Mouse (Mus musculus): ENCODE measurements around the gene Limch1. TPM values are rescaled to one million over a fixed set of nuclear protein-coding genes. Genes with fewer than 3 reads are reported as not detected.

The Limch1 gene
- total and polyA plus RNA-seq, 3 experiments, result 0.05 TPM; not detected in 2

DNA sequence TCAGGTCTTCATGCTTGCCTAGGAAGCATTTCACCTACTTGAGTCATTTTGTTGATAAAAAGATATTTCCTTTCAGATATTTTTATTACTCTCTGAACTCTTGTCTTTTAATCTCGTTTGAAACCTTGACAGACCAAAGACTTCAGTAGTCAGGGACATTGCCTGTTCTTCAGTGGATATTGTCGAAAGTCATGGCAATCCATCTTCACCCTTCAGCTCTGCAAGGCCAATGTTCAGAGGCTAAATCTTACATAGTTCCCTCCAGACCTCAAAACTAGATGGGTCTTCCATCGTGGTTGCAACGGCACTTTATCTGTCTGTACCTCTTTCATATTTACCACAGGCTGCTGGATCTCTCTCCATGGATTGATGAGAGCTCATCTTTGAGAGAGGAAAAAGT, 80.0 kb downstream of the Limch1 start:
- in situ Hi-C loops (cut with MboI; ENCODE audit: low pct_ligation_motif_present, low pct_unique_long_range_greater_than_20kb, low sequenced_read_pairs), result no loop called here
- TF ChIP-seq KAT2A (IDR thresholded peaks at IDR 0.05; ENCODE audit: insufficient replicate concordance, low read length), result no peak
- TF ChIP-seq ZKSCAN1 (IDR thresholded peaks at IDR 0.05; ENCODE audit: borderline replicate concordance, low read depth, low read length), result no peak
- TF ChIP-seq RCOR1 (conservative IDR thresholded peaks at IDR 0.05; ENCODE audit: low read depth, low read length), result no peak
- no peak for TF ChIP-seq POLR2AphosphoS2 (IDR thresholded peaks at IDR 0.05; ENCODE audit: low read depth, low read length)
- no peak for TF ChIP-seq IRF4 (IDR thresholded peaks at IDR 0.05; ENCODE audit: low read depth, low read length)
- TF ChIP-seq MYC (IDR thresholded peaks at IDR 0.05; ENCODE audit: low read depth, low read length), result no peak
- TF ChIP-seq CHD2 (IDR thresholded peaks at IDR 0.05; ENCODE audit: low read length), result no peak
- dilution Hi-C loops (cut with MboI; ENCODE audit: extremely low pct_ligation_motif_present, extremely low pct_unique_long_range_greater_than_20kb, low sequenced_read_pairs), result no loop called here
- Histone ChIP-seq H3K4me3 (replicated peaks in 1 of 3; ENCODE audit: low read depth in 2 of 3, low read length in 2 of 3, poor library complexity in 1 of 3) (no peak overlapping the region), H3K27ac (ENCODE audit: insufficient read depth, low read depth) (no peak overlapping the region), H3K9me3 (replicated peaks; ENCODE audit: low read length) (no peaks in the 10 kb centered on the region), H3K79me2 (replicated peaks; ENCODE audit: control insufficient read depth, extremely low read depth, insufficient read depth, poor library complexity, severe bottlenecking) (no peaks in the 10 kb centered on the region), H3K4me1 (ENCODE audit: control insufficient read depth in 1 of 2, insufficient read depth in 2 of 2) (peaks cover 0 to 12% of the 10 kb centered on the region in 2 experiments; a peak in 3 of 4 replicates), H3K36me3 (replicated peaks in 1 of 2; ENCODE audit: control insufficient read depth in 1 of 2, insufficient read depth in 1 of 2, low read length in 1 of 2) (no peaks in the 10 kb centered on the region), H3K27me3 (replicated peaks) (peaks cover 3% of the 10 kb centered on the region), H3K4me2 (ENCODE audit: insufficient read depth, low read depth, poor library complexity, severe bottlenecking) (no peak overlapping the region), H3K9ac (ENCODE audit: insufficient read depth, low read depth) (no peak overlapping the region)
- DNase-seq (ENCODE audit: extremely low read depth), result no peak

DNA sequence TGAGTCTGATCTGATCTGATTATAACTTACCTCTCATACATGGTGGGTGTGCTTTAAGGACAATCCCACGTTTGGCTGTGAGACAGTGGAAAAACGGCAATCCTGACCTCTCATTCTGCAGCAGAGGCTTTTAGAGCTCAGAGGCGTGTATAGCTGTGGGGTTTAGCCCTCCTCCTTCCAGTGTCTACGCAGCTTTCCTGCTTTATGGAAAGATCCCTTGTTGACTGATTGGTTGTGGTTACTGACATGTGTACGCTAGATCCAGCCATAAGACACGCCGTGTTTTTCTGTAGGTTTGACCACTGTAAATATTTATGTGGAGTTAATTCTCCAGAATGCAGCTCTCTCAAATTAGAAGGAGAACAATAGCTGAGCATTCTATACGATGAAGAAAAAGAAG, 81.2 kb downstream of the Limch1 start:
- in situ Hi-C loops (cut with MboI; ENCODE audit: low pct_ligation_motif_present, low pct_unique_long_range_greater_than_20kb, low sequenced_read_pairs), result no loop called here
- Histone ChIP-seq H3K79me2 (replicated peaks; ENCODE audit: control insufficient read depth, extremely low read depth, insufficient read depth, poor library complexity, severe bottlenecking) (no peaks in the 10 kb centered on the region), H3K4me1 (ENCODE audit: control insufficient read depth in 1 of 2, insufficient read depth in 2 of 2) (peaks cover 0 to 15% of the 10 kb centered on the region in 2 experiments; a peak in 3 of 4 replicates), H3K27ac (ENCODE audit: insufficient read depth, low read depth) (no peak overlapping the region), H3K4me2 (ENCODE audit: insufficient read depth, low read depth, poor library complexity, severe bottlenecking) (no peak overlapping the region), H3K9ac (ENCODE audit: insufficient read depth, low read depth) (no peak overlapping the region), H3K36me3 (replicated peaks in 1 of 2; ENCODE audit: control insufficient read depth in 1 of 2, insufficient read depth in 1 of 2, low read length in 1 of 2) (no peaks in the 10 kb centered on the region), H3K4me3 (replicated peaks in 1 of 3; ENCODE audit: low read depth in 2 of 3, low read length in 2 of 3, poor library complexity in 1 of 3) (no peak overlapping the region), H3K27me3 (replicated peaks) (peaks cover 3% of the 10 kb centered on the region), H3K9me3 (replicated peaks; ENCODE audit: low read length) (no peaks in the 10 kb centered on the region)
- no peak for TF ChIP-seq ZC3H11A (IDR thresholded peaks at IDR 0.05; ENCODE audit: low read depth, low read length)
- no peak for TF ChIP-seq USF1 (IDR thresholded peaks at IDR 0.05; ENCODE audit: low read depth, low read length)
- no peak for DNase-seq (ENCODE audit: extremely low read depth)
- dilution Hi-C loops (cut with MboI; ENCODE audit: extremely low pct_ligation_motif_present, extremely low pct_unique_long_range_greater_than_20kb, low sequenced_read_pairs), result no loop called here

DNA sequence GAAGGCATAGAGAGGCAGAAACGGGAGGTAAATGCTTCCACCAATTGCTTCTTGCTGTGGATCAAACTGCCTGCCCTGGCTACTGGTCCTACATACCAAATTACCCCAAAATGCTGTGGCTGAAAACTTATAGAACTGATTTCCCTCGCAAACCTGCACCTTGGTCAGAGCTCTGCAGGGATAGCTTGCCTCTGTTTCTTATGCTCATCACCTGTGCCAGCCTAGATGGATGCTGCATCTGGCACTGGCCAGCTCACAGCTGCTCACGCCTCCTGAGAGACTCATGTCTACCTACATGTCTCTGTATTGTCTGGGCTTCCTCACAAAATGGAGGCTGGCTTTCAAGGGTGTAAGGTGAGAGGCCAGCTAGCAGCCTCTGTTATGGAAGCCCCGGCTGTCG, 83.9 kb downstream of the Limch1 start:
- Histone ChIP-seq H3K4me2 (ENCODE audit: insufficient read depth, low read depth, poor library complexity, severe bottlenecking) (no peak overlapping the region), H3K27ac (ENCODE audit: insufficient read depth, low read depth) (no peak overlapping the region), H3K9ac (ENCODE audit: insufficient read depth, low read depth) (no peak overlapping the region), H3K4me1 (ENCODE audit: control insufficient read depth in 1 of 2, insufficient read depth in 2 of 2) (peaks cover 0 to 7% of the 10 kb centered on the region in 2 experiments; a peak in 3 of 4 replicates), H3K79me2 (replicated peaks; ENCODE audit: control insufficient read depth, extremely low read depth, insufficient read depth, poor library complexity, severe bottlenecking) (no peaks in the 10 kb centered on the region), H3K36me3 (replicated peaks in 1 of 2; ENCODE audit: control insufficient read depth in 1 of 2, insufficient read depth in 1 of 2, low read length in 1 of 2) (no peaks in the 10 kb centered on the region), H3K4me3 (replicated peaks in 1 of 3; ENCODE audit: low read depth in 2 of 3, low read length in 2 of 3, poor library complexity in 1 of 3) (no peak overlapping the region), H3K9me3 (replicated peaks; ENCODE audit: low read length) (no peaks in the 10 kb centered on the region), H3K27me3 (replicated peaks) (peaks cover 3% of the 10 kb centered on the region)
- dilution Hi-C loops (cut with MboI; ENCODE audit: extremely low pct_ligation_motif_present, extremely low pct_unique_long_range_greater_than_20kb, low sequenced_read_pairs) (no loop called here), in situ Hi-C loops (cut with MboI; ENCODE audit: low pct_ligation_motif_present, low pct_unique_long_range_greater_than_20kb, low sequenced_read_pairs) (no loop called here)
- DNase-seq (ENCODE audit: extremely low read depth), result no peak
- TF ChIP-seq CHD1 (IDR thresholded peaks at IDR 0.05; ENCODE audit: low read depth, low read length), result no peak
- TF ChIP-seq MXI1 (IDR thresholded peaks at IDR 0.05; ENCODE audit: low read depth, low read length), result no peak
- TF ChIP-seq USF1 (IDR thresholded peaks at IDR 0.05; ENCODE audit: low read depth, low read length), result no peak
- no peak for TF ChIP-seq JUN (IDR thresholded peaks at IDR 0.05; ENCODE audit: insufficient read depth, low read depth, low read length)
- TF ChIP-seq ELF1 (IDR thresholded peaks at IDR 0.05; ENCODE audit: low read depth, low read length), result no peak
- no peak for TF ChIP-seq TBP (conservative IDR thresholded peaks at IDR 0.05; ENCODE audit: low read depth, low read length)
- TF ChIP-seq USF2 (conservative IDR thresholded peaks at IDR 0.05; ENCODE audit: low read depth, low read length), result no peak
